Mouse (Mus musculus): ENCODE measurements around the gene Vcam1. TPM values are rescaled to one million over a fixed set of nuclear protein-coding genes. Genes with fewer than 3 reads are reported as not detected.

Vcam1 gene
- polyA plus RNA-seq (2012; rRNA removed) = 15.1 and 19.2 TPM in 2 replicates

- peak in 1 of 2 experiments; percentile 32 for DNase-seq (ENCODE audit: extremely low spot score in 1 of 2, low spot score in 1 of 2)
Measured at GRCm38 (mm10) chr3:116129259-116129738, at the start of gene Vcam1. Gene Vcam1 (minus strand): TSS chr3:116129688.

DNA sequence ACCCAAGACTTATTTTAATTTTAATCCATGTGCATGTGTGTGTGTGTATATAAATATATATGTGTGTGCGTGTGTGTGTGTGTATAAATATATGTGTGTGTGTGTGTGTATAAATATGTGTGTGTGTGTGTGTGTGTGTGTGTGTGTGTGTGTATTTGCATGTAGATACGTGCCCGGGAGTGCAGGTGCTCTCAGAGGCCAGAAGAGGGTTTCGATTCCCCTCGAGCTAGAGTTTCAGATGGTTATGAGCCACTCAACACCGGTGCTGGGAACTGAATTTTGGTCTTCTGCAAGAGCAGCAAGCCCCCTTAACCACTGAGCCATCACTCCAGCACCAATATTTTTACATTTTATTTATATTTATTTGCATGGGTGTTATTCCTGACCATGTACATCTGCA lies 45.6 kb upstream of the Vcam1 start:
- DNase-seq (ENCODE audit: extremely low spot score in 1 of 2, low spot score in 1 of 2) = no peak

- DNase-seq (ENCODE audit: extremely low spot score in 1 of 2, low spot score in 1 of 2) = no peak
Measured at GRCm38 (mm10) chr3:116171461-116171860, 42.0 kb upstream of the Vcam1 start.

DNA sequence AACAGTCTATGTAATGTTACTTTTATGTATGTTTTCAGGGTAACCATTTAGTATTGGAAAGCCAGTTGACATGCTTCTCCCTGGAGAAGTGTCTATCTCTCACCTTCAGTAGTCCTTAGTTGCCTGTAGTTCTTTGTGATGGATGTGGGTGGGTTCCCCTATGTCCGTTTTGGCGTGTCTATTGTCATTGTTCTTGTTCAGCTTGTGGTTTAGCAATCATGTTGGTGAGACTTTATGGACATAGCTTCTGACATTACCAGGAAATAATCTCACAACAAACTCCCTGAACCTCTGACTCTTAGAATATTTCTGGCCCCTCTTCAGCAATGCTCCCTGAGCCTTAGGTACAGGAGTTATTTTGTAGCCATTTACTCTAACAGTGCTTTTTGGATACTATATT lies 38.6 kb upstream of the Vcam1 start:
- no peak for DNase-seq (ENCODE audit: extremely low spot score in 1 of 2, low spot score in 1 of 2)

DNA sequence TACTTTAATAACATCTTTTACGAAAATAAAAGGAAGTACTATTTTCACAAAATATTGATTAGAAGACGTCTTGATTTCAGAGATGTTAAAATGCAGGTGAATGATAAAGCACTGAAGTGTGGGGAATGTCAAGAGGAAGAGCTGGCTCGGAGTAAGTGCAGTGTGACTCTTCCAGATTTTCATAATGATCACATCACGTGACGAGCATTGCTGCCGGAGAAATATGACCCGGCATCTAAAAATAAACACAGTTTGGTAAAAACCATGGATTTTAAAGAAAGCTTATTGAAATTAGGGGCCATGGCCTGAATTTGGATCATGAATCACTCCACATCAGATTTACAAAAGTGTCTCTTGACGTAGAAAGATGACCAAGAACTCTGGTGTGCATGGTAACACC lies 36.8 kb upstream of the Vcam1 start:
- no peak for DNase-seq (ENCODE audit: extremely low spot score in 1 of 2, low spot score in 1 of 2)

- DNase-seq (ENCODE audit: extremely low spot score in 1 of 2, low spot score in 1 of 2) = no peak
Measured at GRCm38 (mm10) chr3:116165030-116165429, 35.5 kb upstream of the Vcam1 start.

GRCm38 (mm10) chr3:116163517-116163916 lies 34.0 kb upstream of the Vcam1 start:
- DNase-seq (ENCODE audit: extremely low spot score in 1 of 2, low spot score in 1 of 2) = peak; percentile 15 to 32

DNA sequence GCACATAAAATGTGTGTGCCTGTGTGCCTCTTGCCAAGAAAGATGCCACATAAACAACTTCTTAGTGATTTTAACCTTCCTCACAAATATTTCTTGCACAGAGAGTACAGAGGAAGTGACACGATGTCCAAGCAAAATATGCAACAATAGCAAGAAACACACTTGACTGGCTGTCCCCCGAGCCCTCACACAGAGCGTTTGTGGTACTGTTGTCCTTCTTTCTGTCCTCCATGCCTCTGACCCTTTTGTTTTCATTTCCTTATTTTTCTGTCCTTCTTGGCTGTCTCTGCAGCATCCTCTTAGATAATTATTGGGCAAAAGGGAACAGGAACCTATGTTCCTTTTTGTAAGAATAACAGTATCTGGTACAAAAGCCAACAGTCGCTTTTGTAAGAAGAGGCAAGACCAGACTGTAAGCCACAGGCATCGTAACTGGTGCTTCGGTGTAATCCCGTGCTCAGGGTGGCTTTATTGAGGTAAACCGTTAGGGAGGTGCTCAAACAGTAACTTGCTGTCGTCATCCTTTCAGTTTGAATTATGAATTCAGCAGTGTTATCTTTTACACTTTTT lies 32.7 kb upstream of the Vcam1 start:
- no peak for DNase-seq (ENCODE audit: extremely low spot score in 1 of 2, low spot score in 1 of 2)

- peak in 1 of 2 experiments; percentile 5 for DNase-seq (ENCODE audit: extremely low spot score in 1 of 2, low spot score in 1 of 2)
Measured at GRCm38 (mm10) chr3:116159376-116159775, 29.9 kb upstream of the Vcam1 start.

DNA sequence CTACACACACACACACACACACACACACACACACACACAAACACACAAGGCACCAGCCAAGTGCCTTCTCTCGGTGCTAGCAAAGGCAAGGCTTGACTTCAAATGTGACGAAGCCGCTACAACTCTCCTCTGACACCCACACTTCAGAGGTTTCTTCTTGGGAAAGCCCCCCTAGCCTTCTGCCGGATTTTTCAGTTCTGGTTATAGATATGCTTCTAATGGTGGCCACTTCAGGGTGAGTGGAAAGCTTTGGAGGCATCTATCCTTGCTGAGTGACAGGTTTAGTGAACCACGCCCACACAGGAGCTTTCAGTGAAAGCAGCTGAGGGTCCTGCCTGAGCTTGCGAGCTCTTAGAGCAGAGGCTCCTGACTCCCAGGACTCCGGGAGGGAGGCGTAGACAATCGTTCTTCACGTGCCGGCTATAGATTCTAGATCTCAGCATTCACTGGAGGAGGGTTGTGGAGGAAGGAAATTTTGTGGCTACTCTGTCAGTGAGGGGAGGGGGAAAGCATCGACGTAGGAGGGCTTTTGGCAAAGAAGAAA lies 28.0 kb upstream of the Vcam1 start:
- no peak for DNase-seq (ENCODE audit: extremely low spot score in 1 of 2, low spot score in 1 of 2)

DNA sequence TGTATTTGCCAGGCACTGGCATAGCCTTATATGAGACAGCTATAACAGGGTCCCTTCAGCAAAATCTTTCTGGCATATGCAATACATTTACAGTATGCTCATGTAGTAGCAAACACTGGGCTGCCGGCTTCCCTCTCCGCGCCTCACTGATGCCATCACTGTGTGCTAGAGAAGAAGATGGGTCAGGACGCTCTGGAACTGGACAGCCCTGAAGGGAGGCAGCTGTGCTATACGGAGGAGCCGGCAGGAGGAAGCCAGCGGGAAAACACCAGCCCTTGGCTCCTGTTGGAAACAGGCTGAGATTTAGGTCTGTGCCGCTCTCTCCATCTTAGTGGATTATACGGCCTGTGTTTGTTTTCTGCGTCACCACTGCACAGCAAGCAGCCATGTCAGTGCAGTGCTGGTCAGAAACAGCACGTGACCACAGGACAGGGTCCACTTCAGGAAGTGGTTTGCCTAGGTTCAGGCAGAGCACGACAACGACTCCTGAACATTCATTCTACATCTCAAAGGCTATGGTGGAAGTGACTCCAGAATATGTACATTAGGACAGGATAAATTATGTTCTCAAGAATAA lies 20.7 kb upstream of the Vcam1 start:
- no peak for DNase-seq (ENCODE audit: extremely low spot score in 1 of 2, low spot score in 1 of 2)

GRCm38 (mm10) chr3:116149096-116149495 lies 19.6 kb upstream of the Vcam1 start:
- no peak for DNase-seq (ENCODE audit: extremely low spot score in 1 of 2, low spot score in 1 of 2)

GRCm38 (mm10) chr3:116148676-116149075 lies 19.2 kb upstream of the Vcam1 start:
- no peak for DNase-seq (ENCODE audit: extremely low spot score in 1 of 2, low spot score in 1 of 2)

DNA sequence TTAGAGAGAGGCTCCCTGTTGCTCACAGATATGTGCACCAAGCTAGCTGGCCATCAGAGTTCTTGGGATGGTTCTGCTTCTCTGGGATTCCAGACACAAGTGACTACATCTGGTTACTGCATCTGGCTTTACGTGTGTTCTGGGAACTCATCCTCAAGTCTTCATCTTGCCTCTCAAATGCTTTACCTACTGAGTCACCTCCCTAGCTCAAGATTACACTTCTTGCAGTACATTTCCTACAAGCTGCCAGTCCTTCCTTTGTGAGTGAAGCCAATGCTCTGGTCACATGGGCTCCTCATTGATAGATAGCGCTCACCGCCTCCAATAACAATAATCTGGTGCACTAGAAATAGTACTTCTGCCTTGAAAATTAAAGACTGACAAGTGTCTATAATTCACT lies 11.7 kb upstream of the Vcam1 start:
- no peak for DNase-seq (ENCODE audit: extremely low spot score in 1 of 2, low spot score in 1 of 2)

GRCm38 (mm10) chr3:116139000-116139399 lies 9.5 kb upstream of the Vcam1 start:
- DNase-seq (ENCODE audit: extremely low spot score in 1 of 2, low spot score in 1 of 2) = no peak

DNA sequence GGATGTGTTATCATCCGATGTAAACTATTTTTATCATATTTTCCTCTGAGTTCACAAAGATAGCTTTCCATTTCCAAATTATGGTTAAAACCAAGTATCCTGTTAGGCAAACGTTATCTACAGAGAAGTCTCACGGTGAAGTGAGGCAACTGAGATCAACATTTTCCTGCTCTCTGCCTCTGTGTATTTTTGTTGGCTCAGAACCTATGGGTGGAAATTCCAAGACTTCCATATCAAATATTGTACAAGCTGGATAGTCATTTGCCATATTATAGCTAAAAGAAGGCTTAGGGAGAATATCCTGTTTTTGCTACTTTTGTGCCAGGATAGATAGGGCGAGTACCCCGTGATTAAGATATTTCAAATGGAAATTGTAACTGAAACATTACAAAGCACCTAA lies 8.6 kb upstream of the Vcam1 start:
- no peak for DNase-seq (ENCODE audit: extremely low spot score in 1 of 2, low spot score in 1 of 2)

- DNase-seq (ENCODE audit: extremely low spot score in 1 of 2, low spot score in 1 of 2) = no peak
Measured at GRCm38 (mm10) chr3:116133363-116133762, 3.9 kb upstream of the Vcam1 start.

GRCm38 (mm10) chr3:116130711-116131110 lies 1.2 kb upstream of the Vcam1 start:
- no peak for DNase-seq (ENCODE audit: extremely low spot score in 1 of 2, low spot score in 1 of 2)

DNA sequence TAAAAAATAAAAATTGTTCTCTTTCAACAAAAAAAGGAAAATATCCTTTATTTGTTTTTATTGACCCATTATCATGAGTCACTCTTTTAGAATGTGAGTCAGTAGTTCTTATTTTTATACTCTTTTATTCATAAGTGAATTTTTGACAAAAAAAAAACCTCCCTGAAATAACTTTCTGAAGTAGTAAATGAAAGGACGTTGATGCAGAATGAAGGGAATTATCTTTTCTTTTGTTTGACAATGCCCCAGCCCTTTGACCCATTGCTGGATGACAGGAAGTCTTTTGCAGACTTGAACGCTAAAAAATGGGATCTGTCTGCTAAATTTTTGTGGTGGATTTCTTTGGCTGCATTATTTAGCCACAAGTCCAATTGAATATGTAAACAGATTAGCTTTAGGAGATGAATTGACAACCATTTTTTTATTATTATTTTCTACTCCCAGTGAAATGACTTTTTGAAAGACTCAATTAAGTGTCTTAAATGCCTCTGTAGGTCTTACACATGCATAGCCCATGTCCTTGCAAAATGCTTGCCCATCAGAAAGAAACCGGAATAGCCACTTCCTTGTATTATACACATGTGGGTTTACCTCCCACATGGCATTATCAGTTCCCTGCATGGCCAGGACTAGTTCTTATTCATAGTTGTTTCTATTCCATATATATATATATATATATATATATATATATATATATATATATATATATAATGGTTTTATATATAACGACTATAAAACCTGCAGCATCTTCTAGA lies 530 bp upstream of the Vcam1 start:
- no peak for DNase-seq (ENCODE audit: extremely low spot score in 1 of 2, low spot score in 1 of 2)

DNA sequence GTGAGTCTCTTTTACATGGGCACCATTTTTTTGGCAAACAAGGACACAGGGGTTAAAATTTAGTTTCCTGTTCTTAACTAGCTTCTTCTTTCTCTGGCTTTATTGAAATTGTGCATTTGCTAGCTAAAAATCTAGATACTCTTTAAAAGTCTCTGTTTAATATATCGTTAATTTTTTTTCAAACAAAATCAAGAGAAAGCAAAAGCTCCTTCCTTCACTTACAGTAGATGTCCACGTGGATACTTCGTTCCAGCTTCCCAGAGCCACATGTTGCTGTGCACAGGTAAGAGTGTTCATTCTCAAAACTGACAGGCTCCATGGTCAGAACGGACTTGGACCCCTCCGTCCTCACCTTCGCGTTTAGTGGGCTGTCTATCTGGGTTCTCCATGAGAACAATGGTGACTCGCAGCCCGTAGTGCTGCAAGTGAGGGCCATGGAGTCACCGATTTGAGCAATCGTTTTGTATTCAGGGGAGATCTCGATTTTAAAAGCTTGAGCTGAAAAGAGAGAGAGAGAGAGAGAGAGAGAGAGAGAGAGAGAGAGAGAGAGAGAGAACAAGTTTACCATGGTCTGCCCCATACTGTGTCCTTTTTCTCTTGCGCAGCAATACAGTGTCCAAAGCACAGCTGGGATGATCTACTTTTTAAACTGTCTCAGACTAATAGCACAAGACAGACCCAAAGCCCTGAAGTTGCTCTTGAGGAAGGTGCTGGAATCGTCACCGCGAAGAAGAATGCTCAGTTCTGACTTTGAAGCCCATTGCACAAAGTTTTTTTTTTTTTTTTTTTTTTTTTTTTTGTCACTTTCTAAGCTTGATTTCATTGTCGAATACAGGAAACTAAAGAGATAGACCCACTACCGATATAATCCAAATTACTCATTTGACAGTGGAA lies 930 bp downstream of the Vcam1 start:
- no peak for DNase-seq (ENCODE audit: extremely low spot score in 1 of 2, low spot score in 1 of 2)

DNA sequence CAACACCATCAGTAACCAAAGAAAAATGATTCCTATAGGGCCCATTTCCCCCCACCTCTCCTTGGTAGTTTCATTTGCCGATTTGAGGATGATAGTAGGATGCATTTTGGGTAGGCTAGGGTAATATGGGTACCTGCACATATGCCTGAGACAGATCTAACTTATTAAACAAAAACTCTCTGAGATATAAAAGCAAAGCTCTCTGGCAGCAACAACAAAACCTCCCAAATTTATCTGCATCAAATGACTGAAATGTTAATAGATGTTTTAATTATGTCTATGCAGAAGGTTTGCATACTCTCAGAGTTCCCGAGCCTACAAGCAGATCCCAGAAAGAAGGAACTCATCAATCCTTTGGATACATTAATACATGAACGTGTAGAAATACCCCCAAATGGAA lies 1.7 kb downstream of the Vcam1 start:
- no peak for DNase-seq (ENCODE audit: extremely low spot score in 1 of 2, low spot score in 1 of 2)
